Mouse (Mus musculus) urinary bladder, postnatal 14 days (tissue): ENCODE results near the gene Gas2l1.

Source experiments
- DNase-seq: peaks from one replicate; pipeline ENCODE4 v3.0.0; 2021; ENCODE audit warnings: low spot score

The Gas2l1 gene

DNA sequence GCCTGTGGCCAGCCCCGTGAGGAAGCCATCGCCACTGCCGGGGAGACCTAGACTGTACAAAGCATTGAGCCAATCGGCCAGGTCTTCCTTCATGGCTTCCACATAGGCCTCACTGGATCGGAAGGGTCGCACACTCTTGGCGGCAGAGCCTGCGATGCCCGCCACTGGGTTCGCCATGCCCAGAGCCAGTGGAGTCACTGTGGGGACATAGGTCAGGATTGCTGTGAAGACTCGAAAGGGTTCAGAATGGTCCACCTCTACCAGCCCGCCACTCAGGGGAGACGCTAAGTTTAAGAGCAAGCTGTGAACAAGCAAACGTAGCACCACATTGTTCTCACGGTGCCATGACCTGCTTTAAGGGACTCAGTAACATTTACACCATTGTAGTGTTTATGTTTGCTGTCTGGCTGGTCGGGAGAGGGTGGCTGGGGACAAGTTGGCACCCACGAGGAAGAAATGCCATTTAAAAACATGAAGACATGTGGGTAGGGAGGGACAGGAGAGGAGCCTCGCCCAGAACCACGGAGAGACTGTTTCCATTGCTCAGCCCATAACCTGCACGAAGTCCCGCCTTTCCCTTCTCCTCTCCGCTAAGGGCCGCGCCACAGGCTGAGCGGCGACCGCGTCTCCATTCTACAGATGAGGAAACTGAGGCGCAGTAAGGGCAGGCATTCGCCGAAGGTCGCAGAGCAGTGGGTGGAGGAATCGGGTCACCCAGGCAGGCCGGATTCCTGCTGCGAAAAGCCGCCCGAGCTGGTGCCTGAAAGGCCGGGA lies 658 bp downstream of the Gas2l1 start:
- no peak for DNase-seq

DNA sequence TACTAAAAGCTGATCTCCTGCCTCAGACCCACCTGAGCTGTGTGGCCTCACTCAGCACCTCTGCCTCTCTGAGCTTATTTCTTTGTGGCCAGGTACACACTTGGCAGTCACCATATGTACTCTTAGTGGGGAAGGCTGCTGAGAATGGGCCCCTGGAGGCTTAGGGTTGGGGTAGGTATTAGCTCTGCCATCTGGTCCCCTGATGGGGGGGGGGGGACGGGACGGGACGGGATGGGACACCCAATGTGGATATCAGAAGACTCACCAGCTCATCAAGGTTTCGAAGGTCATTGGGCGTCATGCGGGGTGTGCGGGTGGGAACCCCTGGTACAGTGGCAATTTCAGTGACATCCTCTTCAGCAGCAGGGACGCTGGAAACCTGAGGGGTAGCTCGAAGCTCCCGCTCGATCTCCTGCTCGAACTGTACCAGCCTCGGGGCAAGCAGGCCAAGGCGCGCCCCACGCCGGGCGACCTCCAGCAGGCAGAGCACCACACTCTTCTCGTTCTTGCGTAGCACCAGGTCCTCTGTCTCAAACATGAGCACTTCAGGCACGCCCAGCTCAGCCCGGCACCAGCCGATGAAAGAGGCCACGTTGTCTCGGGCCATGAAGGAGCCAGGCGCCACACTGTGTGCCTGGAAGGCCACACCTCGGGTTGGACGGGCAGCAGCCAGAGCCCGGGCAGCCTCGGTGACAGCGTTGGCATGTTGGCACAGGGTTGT lies 1.4 kb downstream of the Gas2l1 start:
- peak; percentile 39 for DNase-seq

DNA sequence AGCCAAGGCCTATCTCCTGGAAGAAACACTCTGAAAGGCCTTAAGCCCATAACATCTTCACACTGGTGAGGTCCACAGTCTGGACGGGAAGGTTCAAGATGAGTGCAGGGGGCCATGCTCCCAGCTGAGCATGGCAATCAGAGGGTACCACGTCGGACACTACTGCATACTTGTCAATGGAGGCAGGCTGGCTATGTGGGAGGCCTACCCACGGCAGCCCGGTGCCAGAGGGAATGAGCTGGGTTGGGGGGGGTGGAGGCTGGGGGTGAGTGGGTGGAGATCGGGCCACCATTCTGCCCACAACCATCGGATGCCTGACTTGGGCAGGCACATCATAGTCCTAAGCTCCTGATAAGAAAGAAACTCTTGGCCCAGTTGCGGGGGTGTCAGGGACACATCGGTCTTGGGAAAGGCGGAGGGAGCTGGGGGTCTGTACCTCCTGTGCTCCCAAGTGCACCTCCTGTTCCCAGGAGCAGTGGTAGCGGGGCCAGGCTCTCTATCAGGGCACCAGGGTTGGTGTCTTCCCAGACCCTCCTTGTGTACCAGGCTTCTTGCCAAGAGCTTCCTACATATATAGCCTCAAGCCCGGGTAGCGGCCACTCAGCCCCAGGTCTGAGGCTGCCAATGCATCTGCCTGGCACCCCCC lies 2.1 kb downstream of the Gas2l1 start:
- DNase-seq = no peak

DNA sequence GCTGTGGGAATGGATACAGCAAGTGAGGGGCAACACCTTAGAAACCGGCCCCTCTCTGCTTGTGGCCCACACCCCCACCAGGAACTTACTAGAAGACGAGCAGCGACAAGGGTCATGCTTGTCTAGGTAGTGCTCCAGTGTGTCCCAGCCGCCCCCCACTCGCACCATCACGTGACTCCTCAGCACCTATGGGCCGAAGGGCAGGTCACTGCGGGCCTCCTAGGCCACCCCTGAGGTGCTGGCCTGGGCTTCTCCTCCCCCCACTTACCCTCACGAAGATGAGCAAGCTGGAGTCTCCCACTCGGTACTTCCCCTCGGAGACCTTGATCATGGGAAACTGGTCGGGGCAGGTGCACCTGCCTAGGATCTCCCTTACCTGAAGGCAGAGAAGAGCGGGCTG lies 2.8 kb downstream of the Gas2l1 start:
- no peak for DNase-seq

DNA sequence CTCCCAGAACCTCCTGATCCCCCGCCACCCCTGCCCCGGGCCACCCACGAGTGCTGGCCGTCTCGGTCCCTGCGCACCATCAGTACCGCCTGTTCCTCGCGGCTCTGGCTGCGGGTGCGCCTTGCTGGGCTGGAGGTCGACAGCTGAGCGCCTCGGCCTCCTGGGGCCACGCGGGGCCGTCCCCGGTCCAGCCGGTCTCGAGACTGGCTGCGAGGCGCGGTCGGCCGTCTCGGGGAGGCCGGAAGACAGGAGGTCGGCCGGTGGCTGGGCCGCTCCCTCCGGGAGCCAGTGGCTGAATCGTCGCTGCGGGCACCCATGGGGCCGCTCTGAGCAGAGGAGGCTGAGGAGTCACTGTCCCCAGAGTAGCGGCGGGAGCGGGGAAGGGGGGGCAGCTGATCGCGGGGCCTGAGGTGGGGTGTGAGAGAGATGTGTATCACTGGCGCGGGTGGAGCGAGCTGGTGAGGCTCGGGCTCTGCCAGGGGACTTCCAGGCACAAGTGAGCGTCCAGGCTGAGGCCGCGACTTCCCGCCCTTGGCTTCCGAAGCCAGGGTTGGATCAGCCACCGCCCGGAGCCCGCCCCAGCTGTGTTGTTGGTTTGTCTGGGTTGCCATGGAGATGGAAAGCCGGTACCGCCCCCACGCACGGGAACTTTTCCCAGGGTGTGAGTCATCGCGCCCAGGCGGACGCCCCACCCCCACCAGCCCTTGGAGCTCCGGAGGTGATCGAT lies 3.6 kb downstream of the Gas2l1 start:
- DNase-seq = peak; percentile 97

DNA sequence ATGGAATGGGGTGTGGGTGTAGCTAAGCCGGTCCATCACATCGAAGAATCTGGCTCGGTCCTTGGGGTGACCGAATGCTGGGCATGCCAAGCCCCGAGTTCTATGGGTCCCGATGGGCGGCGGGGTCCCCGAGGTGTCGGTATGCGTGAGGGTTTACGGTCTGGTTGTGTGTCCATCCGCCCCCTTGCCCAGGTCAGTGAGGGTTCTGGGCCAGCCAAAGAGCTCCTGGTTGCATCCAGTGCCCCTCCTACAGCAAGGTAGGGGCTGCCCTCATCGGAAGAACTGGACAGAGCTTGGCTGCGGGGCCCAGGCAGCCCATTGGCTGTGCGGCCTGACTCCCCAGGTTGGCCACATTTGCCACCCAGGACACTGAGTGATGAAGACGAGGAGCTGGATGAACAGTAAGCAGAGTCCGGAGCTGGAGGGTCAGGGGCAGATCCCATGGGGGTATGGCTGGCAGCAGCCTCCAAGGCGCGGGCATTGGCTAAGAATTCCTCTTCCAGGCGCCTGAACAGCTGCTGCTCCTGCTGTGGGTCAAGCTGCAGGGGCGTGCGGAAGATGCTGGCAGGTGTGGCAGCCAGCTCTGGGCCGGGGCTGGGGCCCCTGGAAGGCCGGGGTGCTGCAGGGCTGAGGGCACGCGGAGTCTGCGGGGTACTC lies 4.2 kb downstream of the Gas2l1 start:
- no peak for DNase-seq

DNA sequence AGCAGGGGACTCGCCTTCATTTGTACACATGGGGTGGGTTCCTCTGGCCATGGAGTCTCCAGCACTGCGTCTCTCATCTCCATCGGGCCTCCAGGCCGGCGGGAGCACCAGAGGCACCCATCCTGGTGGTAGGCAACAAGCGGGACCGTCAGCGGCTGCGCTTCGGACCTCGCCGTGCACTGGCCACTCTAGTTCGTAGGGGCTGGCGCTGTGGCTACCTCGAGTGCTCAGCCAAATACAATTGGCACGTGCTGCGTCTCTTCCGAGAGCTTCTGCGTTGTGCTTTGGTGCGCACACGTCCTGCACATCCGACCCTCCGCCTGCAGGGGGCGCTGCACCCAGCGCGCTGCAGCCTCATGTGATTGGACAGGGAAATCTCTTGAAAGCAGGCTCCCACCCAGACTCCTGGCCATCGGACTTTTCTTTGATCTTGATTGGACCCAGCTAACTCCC lies 5.4 kb downstream of the Gas2l1 start:
- no peak for DNase-seq

DNA sequence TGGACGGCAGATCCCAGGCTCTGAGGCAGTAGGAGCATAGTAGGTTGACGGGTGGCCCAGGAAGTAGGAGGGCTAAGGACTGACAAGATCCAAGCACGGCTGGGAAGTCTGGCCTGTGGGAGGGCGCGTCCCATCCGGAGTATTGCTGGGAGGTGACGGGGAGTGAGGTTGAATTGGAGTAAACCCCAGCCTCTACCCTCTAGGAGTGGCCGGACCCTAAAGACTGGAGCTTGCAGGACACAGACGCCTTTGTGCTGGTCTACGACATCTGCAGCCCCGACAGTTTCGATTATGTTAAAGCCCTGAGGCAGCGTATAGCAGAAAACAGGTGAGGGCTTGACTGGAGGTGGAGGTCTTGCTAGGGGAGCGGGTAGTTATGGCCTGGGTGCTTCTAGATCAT lies 5.9 kb downstream of the Gas2l1 start:
- DNase-seq = no peak

DNA sequence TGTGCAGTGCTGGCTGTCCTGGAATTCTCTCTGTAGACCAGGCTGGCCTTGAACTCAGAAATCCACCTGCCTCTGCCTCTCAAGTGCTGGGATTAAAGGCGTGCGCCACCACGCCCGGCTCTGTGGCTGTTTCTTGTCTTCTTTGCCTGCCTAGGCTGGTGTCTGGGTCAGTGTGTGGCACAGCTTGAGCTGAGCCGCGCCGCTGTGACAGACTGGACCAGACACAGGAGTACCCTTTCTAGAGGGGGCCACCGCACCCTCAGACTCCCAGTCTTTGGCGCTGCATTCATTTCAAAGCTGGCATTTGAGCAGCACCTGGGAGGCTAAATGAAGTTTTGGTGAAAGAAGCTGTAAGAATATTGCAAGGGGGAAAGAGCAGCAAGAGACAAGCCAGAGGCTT lies 6.3 kb downstream of the Gas2l1 start:
- DNase-seq = no peak

DNA sequence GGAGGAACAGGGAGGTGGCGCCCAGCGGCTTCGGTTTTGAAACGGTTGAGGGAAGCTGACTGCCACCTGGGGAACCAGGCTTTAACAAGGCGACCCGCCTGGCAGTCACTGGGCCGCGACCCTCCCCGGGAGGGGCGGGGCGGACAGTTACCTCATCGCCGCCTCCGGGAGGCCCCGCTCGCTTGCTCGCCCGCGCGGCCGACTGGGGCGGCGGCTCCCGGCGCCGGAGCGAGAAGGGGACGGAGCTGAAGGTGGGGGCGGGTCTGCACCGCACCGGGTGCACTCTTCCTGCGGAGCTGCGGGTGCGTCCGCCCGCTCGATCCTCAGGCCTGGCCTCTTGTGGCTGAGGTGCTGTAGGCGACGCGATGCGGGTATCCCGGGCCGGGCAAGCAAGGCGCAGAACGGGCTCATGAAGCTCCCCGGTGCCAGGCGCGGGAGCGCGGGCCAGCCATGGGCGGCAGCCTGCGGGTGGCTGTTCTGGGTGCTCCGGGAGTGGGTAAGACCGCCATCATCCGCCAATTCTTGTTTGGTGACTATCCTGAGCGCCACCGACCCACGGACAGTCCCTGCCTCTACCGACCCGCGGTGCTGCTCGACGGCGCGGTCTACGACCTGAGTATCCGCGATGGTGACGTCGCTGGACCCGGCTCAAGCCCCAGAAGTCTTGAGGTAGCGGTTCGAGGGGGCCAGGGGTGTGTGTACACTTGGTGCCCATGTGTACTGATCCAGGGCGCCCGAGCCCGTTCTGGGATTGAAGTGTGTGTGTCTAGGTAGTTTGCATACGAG lies 7.1 kb downstream of the Gas2l1 start, which contains the start of gene Rasl10a:
TSS of gene Rasl10a (plus strand) at position 273 of the 786 bp plus-strand sequence.
- peak; percentile 39 for DNase-seq

DNA sequence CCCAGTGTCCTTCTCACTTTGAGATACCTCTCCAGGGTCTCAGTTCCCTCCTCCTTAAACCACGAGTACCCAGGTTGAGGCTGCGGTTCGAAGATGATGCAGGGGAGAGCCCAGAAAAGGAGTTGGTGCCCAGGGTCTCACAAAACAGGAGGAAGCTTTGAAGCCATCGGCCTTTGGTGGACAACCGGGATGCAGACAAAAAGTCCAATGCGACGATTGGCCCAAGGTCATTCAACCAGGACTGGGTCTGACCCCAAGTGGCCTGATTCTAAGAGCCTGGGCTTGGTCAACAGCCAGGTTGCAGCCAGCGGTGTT lies 7.6 kb downstream of the Gas2l1 start:
- no peak for DNase-seq

DNA sequence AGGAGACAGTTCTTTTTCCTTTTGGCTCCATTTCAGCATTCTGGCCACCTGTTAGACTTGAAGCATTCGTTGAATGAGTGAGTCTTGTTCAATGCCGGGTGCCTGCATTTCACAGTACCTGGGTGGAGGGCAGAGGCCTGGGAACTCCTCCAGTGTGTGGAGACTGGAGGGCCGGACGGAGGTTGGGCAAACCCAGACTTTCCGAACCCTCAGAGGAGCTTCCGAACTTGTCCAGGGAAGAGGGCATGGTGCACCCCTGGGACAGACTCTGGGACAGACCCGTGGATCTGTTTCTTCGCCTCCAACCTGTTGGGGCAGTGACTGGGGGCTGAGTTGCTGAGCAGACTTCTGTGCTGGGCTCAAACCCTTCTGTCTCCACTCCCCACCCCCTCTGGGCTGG lies 8.1 kb downstream of the Gas2l1 start:
- DNase-seq = no peak

DNA sequence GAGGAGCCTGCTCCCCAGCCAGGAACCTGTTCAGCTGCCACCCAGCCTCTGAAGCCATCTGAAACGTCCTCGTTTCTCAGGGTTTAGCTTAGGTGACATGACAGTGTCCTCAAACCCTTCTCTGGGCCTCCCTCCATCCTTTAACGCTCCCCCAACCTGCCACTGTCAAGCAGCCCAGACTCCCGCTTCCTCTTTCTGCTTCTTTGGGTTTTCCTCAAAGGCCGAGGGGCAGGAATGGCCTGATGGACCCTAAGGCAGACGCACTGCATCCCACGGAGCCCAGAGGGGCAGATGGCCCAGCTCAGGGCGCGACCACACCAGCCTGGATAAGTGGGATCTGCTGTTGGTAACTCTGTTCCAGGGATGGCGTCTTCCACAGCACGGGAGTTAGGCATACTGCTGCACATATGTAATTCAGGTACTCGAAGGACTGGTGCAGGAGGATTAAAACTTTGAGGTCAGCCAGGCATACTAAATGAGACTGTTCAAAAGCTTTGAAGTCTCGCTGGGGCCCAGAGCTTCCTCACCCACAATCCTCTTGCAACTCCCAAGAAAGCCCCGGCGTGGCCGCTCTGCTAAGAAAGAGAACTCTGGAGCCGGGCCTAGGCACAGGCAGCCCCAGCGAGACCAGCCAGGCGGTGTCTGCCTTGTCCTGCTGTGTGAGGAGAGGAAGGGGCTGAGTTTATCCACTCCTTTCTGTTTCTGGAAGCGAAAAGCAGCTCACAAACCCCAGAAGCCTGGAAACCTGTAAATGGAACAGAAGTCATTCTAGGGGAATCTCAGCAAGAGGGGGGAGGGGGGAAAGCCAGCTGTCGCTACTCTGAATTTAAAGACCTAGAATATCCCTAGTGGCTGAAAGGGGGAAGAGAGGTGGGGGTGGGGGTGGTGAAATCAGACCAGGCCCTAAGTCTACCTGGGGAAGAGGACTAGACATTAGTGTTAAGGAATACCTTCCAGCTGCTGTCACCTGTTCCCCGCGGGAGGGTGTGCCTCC lies 8.9 kb downstream of the Gas2l1 start:
- DNase-seq = no peak

DNA sequence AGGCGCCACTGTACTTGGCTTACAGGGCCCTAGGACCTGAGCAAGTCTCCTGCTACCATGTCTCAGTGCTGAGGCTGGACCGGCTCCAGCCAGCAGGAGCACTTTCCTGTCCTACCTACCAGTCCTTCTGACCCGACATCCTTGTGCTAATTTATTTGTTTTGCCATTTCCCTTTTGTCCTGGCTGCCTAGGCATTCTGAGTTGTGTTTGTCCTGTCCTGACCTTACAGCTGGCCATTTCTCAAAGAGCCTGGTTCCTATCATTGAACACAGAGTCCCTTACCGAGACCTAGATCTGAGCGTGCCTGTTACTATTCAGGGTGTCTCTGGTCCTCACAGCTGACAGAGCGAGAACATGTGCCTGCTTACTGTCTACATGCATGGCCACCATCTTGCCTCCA lies 10.3 kb downstream of the Gas2l1 start:
- DNase-seq = no peak

DNA sequence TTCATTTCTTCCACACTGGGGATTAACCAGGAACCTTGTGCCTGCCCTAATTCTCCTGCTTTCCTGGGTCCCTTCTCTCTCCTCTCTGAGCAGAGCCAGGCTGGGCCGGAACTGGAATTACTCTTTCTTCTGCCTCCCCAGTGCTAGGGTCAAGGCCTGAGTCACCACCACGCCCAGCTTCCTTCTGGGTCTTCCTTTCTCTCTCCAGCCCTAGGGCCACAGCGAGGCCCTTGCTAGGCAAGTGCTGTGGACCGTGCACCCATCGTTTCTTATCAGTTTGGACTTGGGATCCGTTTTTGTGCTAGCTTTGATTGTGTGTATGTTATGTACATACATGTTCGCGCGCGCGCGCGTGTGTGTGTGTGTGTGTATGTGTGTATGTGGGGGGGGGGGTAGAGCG lies 11.0 kb downstream of the Gas2l1 start:
- no peak for DNase-seq

DNA sequence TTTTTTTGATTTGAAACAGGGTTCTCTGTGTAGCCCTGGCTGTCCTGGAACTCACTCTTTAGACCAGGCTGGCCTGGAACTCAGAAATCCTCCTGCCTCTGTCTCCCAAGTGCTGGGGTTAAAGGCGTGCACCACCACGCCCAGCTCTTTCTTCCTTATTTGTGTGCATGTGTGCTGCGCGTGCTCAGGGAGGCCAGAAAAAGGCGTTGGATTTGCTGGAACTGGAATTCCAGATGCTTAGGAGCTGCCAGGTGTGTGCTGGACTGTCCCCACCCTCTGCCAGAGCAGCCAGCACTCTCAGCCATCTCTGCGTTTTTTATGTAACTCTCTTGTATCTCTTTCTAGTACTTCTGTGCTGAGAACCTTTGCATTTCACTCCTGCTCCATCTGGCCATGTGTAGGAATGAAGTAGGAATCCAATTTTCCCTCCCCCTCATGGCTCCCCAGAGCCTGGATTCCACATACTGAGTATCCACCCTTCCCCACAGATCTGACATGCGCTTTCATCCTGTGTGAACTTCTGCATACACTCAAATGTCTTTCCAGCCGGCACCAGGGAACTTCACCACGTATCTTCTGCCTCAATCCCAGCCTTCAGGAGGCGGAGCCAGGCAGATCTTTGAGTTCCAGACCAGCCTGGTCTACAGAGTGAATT lies 12.8 kb downstream of the Gas2l1 start:
- DNase-seq = no peak

DNA sequence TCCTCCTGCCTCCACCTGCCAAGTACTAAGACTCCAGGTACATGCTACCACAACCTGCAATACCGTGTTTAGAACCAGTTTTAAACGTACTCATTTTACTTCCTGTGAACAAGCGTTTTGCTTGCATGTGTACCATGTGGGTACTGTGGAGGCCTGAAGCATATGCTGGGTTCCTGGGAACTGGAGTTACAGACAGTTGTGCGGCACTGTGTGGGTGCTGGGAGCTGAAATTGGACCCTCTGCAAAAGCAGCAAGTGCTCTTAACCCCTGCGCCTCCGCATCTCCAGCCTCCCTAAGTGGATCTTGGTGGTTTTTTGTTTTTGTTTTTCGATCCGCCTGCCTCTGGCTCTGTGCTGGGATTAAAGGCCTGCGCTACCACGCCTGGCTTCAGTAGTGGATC lies 13.5 kb downstream of the Gas2l1 start:
- DNase-seq = no peak

DNA sequence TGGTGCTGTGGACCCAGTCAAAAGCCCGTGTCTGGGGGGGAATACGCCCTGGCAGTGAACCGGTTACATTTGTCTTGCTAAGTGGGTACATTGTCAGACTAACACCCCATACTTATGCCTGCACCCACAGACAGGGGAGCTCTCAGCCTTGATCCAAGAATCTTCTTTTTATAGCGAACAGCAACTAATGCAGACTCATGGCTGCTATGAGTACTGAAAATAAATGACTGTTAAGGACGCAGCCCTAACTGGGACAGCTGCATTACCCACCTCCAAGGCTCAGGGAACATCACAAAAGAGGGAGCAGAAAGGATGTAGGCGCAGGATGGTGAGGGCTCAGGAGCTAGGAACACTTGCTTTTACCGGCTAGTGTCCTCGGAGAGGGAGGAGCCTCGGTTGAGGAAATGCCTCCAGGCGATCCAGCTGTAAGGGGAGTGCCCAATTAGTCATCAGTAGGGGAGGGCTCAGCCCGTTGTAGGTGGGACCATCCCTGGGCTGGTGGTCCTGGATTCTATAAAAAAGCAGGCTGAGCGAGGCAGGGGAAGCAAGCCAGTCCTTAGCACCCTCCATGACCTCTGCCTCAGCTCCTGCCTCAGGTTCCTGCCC lies 18.7 kb downstream of the Gas2l1 start:
- DNase-seq = no peak
